Mouse (Mus musculus): Measurements from ENCODE around the gene Tgfb1. TPM values are rescaled to one million over a fixed set of nuclear protein-coding genes. Genes with fewer than 3 reads are reported as not detected.

The Tgfb1 gene
- 10 to 100 TPM; 48.7 to 49.6 TPM for total RNA-seq (2021)
- long read RNA-seq, experiment 1, transcript Tgfb1-201 (7 exons, 2,175 nt) = major isoform, 12 of 13 reads
- long read RNA-seq, experiment 1, partial matches to known transcripts = 1 of 13 reads
- long read RNA-seq, experiment 1, other reads (novel, unspliced or antisense) = 0 of 13 reads
- long read RNA-seq, experiment 2, transcript Tgfb1-201 (7 exons, 2,175 nt) = major isoform, 18 of 23 reads
- long read RNA-seq, experiment 2, partial matches to known transcripts = 2 of 23 reads
- long read RNA-seq, experiment 2, other reads (novel, unspliced or antisense) = 3 of 23 reads

GRCm38 (mm10) chr7:25686680-25687531, at the start of gene Tgfb1:
Gene Tgfb1, plus strand, starts transcription at chr7:25687002.
- peak; percentile 87 for DNase-seq

- DNase-seq = no peak
These were observed 49.7 kb upstream of the Tgfb1 start for GRCm38 (mm10) chr7:25637099-25637498.

- DNase-seq = no peak
These were observed 47.0 kb upstream of the Tgfb1 start for GRCm38 (mm10) chr7:25639754-25640153.

- DNase-seq = no peak
These were observed 42.7 kb upstream of the Tgfb1 start for GRCm38 (mm10) chr7:25644136-25644535.

GRCm38 (mm10) chr7:25644631-25645030, 42.2 kb upstream of the Tgfb1 start:
- no peak for DNase-seq

- DNase-seq = no peak
These were observed 41.7 kb upstream of the Tgfb1 start for GRCm38 (mm10) chr7:25645074-25645473.

GRCm38 (mm10) chr7:25647574-25648123, 39.2 kb upstream of the Tgfb1 start:
- DNase-seq = no peak

GRCm38 (mm10) chr7:25649839-25650238, 37.0 kb upstream of the Tgfb1 start:
- DNase-seq = no peak

GRCm38 (mm10) chr7:25651281-25651680, 35.5 kb upstream of the Tgfb1 start:
- no peak for DNase-seq

GRCm38 (mm10) chr7:25652244-25652759, 34.5 kb upstream of the Tgfb1 start:
- DNase-seq = no peak

- DNase-seq = peak; percentile 40
These were observed 31.0 kb upstream of the Tgfb1 start for GRCm38 (mm10) chr7:25655601-25656428.

GRCm38 (mm10) chr7:25657785-25658184, 29.0 kb upstream of the Tgfb1 start:
- peak; percentile 50 for DNase-seq

- peak; percentile 99 for DNase-seq
These were observed 27.9 kb upstream of the Tgfb1 start, which contains the start of the genes Bckdha and Exosc5 for GRCm38 (mm10) chr7:25658657-25659472. Gene Bckdha, minus strand, starts transcription at chr7:25658981. Gene Exosc5, plus strand, starts transcription at chr7:25659164.

GRCm38 (mm10) chr7:25666381-25666780, 20.4 kb upstream of the Tgfb1 start:
- DNase-seq = no peak

- DNase-seq = no peak
These were observed 17.6 kb upstream of the Tgfb1 start for GRCm38 (mm10) chr7:25669158-25669557.

GRCm38 (mm10) chr7:25669631-25670030, 17.2 kb upstream of the Tgfb1 start:
- no peak for DNase-seq

- DNase-seq = no peak
These were observed 16.7 kb upstream of the Tgfb1 start for GRCm38 (mm10) chr7:25670096-25670495.

- no peak for DNase-seq
These were observed 15.1 kb upstream of the Tgfb1 start for GRCm38 (mm10) chr7:25671686-25672085.

- DNase-seq = no peak
These were observed 14.4 kb upstream of the Tgfb1 start for GRCm38 (mm10) chr7:25672442-25672841.

- DNase-seq = no peak
These were observed 12.5 kb upstream of the Tgfb1 start for GRCm38 (mm10) chr7:25674297-25674696.

- DNase-seq = no peak
These were observed 12.0 kb upstream of the Tgfb1 start, which contains the start of gene Tmem91 for GRCm38 (mm10) chr7:25674719-25675300. Gene Tmem91, minus strand, starts transcription at chr7:25675166.

Measured in adrenal gland, postnatal 10 days (tissue).